Mouse (Mus musculus): ENCODE results near the gene Rnls. TPM values are rescaled to one million over a fixed set of nuclear protein-coding genes. Genes with fewer than 3 reads are reported as not detected.

The Rnls gene
- polyA plus RNA-seq, 1 experiment from 2014 or later: not detected

- CTCF ChIA-PET: interaction anchor here (0.7 to 6.4 kb wide), 4 partner anchors 9 to 364 kb away, joined by 3 to 26 read pairs (median 6); no protein-coding TSS in a partner anchor
These were observed 273.2 kb downstream of the Rnls start for GRCm38 (mm10) chr19:33118898-33119297.

DNA sequence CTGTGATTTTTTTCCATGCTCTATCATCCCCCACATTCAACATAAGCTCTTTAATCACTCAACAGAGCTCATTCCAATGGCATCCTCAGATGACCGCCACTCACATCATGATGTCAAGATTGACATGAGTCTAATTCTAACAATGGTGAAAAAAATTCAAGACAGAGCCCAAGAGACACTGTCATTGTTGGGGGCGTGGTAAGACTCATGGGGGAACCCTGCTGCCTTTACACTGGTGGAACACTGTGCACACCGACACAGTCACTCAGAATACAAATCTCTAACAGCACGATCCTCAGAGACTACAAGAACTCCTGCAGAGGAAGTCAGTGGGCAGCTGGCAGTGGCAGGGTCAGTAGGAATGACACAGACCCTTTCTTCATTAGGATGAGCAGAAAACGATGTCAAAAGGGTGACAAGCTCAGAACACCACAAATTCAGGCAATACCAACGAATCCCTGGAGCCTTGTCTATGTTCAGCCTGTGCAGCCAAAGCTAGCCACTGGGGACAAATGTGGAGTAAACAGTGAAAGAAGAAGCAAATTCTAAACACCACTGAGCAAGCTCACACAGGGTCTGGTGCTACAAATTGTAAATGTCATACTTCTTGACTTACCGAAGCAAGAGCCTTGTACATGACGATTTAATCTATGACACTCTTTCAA, 277.3 kb downstream of the Rnls start:
- no peaks in the 10 kb centered on the region for H3K27me3 ChIP-seq
- ATAC-seq (no peak), DNase-seq (ENCODE audit: low read depth, low spot score) (no peak)
- CTCF ChIA-PET: interaction anchor here (0.9 to 2.2 kb wide), 4 partner anchors 9 to 112 kb away, joined by 3 to 7 read pairs (median 4); no protein-coding TSS in a partner anchor
- TF ChIP-seq CTCF (IDR thresholded peaks at IDR 0.05): no peak
- POLR2A ChIA-PET: interaction anchor here (0.6 kb wide), 1 partner anchor 9 kb away, joined by 3 read pairs; no protein-coding TSS in a partner anchor
- in situ Hi-C loops (cut with MboI; ENCODE audit: low pct_unique_long_range_greater_than_20kb): no loop called here

More at GRCm38 (mm10) chr19:33118898-33119297, 273.2 kb downstream of the Rnls start:
- DNase-seq (ENCODE audit: low read depth, low spot score) (no peak), ATAC-seq (no peak)
- in situ Hi-C loops (cut with MboI; ENCODE audit: low pct_unique_long_range_greater_than_20kb): no loop called here
- POLR2A ChIA-PET: no interaction called here
- TF ChIP-seq CTCF (IDR thresholded peaks at IDR 0.05): peak; percentile 68
- no peaks in the 10 kb centered on the region for H3K27me3 ChIP-seq

GRCm38 (mm10) chr19:33113746-33114145, 278.3 kb downstream of the Rnls start:
- no peak for TF ChIP-seq CTCF (IDR thresholded peaks at IDR 0.05)
- DNase-seq (ENCODE audit: low read depth, low spot score): no peak
- CTCF ChIA-PET: interaction anchor here (0.9 to 1.2 kb wide), 2 partner anchors 29 to 112 kb away, joined by 3 to 4 read pairs; no protein-coding TSS in a partner anchor
- H3K27me3 ChIP-seq: no peaks in the 10 kb centered on the region
- POLR2A ChIA-PET: interaction anchor here (0.6 kb wide), 1 partner anchor 10 kb away, joined by 3 read pairs; no protein-coding TSS in a partner anchor
- no peak for ATAC-seq
- in situ Hi-C loops (cut with MboI; ENCODE audit: low pct_unique_long_range_greater_than_20kb): no loop called here

DNA sequence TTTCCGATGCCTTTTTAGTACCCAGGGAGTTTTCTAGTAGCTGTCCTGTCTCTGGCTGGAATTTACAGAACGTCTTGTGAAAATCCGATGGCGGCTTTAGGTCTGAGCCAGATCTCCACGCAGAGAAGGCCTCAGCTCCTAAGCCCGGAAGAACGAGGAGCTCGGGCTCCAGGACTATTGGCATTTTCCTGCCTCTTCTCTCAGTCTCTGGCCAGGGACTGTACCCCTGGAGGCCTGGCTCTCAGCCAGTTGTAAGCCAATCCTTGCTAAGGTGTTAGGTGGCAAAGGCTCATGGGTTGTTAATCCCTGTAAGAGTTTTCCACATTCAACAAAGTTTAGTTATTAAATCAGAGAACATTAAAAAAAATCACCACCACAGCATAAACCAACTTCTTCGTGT, 281.7 kb downstream of the Rnls start:
- no peaks in the 10 kb centered on the region for H3K27me3 ChIP-seq
- no peak for ATAC-seq
- POLR2A ChIA-PET: no interaction called here
- no peak for DNase-seq (ENCODE audit: low read depth, low spot score)
- TF ChIP-seq CTCF (IDR thresholded peaks at IDR 0.05): no peak
- CTCF ChIA-PET: interaction anchor here (1.2 to 1.4 kb wide), 2 partner anchors 8 to 11 kb away, joined by 3 to 4 read pairs; no protein-coding TSS in a partner anchor
- in situ Hi-C loops (cut with MboI; ENCODE audit: low pct_unique_long_range_greater_than_20kb): no loop called here

- no peak for TF ChIP-seq CTCF (IDR thresholded peaks at IDR 0.05)
- no peak for DNase-seq (ENCODE audit: low read depth, low spot score)
- no peaks in the 10 kb centered on the region for H3K27me3 ChIP-seq
- POLR2A ChIA-PET: no interaction called here
- no peak for ATAC-seq
- in situ Hi-C loops (cut with MboI; ENCODE audit: low pct_unique_long_range_greater_than_20kb): no loop called here
- CTCF ChIA-PET: no interaction called here
These were observed 282.1 kb downstream of the Rnls start for GRCm38 (mm10) chr19:33109941-33110371.

DNA sequence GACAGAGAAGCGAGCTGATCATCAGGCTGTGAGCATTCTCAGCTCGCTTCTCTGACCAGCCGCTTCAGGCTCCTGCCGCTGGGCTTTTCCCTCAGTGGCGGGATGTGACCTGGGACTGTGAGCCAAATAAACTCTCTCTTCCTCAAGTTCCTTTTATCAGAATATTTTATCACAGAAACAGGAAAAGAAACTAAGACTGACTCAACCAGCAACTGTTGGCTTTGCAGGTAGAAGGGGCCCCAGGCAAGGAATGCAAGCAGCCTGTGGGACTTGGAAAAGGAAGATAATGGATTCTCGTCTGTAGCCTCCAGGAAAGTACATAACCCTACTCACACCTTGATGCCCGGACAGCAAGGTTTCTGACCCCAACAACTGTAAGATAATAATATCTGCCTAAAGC, 283.0 kb downstream of the Rnls start:
- TF ChIP-seq CTCF (IDR thresholded peaks at IDR 0.05): no peak
- DNase-seq (ENCODE audit: low read depth, low spot score): no peak
- no peak for ATAC-seq
- no peaks in the 10 kb centered on the region for H3K27me3 ChIP-seq
- ChIA-PET CTCF (no interaction called here), POLR2A (no interaction called here)
- in situ Hi-C loops (cut with MboI; ENCODE audit: low pct_unique_long_range_greater_than_20kb): no loop called here

- no peak for TF ChIP-seq CTCF (IDR thresholded peaks at IDR 0.05)
- in situ Hi-C loops (cut with MboI; ENCODE audit: low pct_unique_long_range_greater_than_20kb): no loop called here
- ChIA-PET CTCF (no interaction called here), POLR2A (no interaction called here)
- H3K27me3 ChIP-seq: no peaks in the 10 kb centered on the region
- no peak for ATAC-seq
- DNase-seq (ENCODE audit: low read depth, low spot score): no peak
These were observed 288.2 kb downstream of the Rnls start for GRCm38 (mm10) chr19:33103851-33104250.

GRCm38 (mm10) chr19:33102783-33103139, 289.3 kb downstream of the Rnls start:
- DNase-seq (ENCODE audit: low read depth, low spot score) (no peak), ATAC-seq (no peak)
- no peak for TF ChIP-seq CTCF (IDR thresholded peaks at IDR 0.05)
- ChIA-PET POLR2A (no interaction called here), CTCF (interaction anchor here (1.1 to 1.3 kb wide), 3 partner anchors 8 to 34 kb away, joined by 3 to 4 read pairs (median 3); no protein-coding TSS in a partner anchor)
- in situ Hi-C loops (cut with MboI; ENCODE audit: low pct_unique_long_range_greater_than_20kb): no loop called here
- no peaks in the 10 kb centered on the region for H3K27me3 ChIP-seq

GRCm38 (mm10) chr19:33102008-33102782, 289.9 kb downstream of the Rnls start:
- no peaks in the 10 kb centered on the region for H3K27me3 ChIP-seq
- DNase-seq (ENCODE audit: low read depth, low spot score) (no peak), ATAC-seq (peak; percentile 51)
- CTCF ChIA-PET: interaction anchor here (1.0 to 1.3 kb wide), 4 partner anchors 9 to 36 kb away, joined by 3 to 4 read pairs (median 4); no protein-coding TSS in a partner anchor
- no peak for TF ChIP-seq CTCF (IDR thresholded peaks at IDR 0.05)
- POLR2A ChIA-PET: no interaction called here
- in situ Hi-C loops (cut with MboI; ENCODE audit: low pct_unique_long_range_greater_than_20kb): no loop called here

DNA sequence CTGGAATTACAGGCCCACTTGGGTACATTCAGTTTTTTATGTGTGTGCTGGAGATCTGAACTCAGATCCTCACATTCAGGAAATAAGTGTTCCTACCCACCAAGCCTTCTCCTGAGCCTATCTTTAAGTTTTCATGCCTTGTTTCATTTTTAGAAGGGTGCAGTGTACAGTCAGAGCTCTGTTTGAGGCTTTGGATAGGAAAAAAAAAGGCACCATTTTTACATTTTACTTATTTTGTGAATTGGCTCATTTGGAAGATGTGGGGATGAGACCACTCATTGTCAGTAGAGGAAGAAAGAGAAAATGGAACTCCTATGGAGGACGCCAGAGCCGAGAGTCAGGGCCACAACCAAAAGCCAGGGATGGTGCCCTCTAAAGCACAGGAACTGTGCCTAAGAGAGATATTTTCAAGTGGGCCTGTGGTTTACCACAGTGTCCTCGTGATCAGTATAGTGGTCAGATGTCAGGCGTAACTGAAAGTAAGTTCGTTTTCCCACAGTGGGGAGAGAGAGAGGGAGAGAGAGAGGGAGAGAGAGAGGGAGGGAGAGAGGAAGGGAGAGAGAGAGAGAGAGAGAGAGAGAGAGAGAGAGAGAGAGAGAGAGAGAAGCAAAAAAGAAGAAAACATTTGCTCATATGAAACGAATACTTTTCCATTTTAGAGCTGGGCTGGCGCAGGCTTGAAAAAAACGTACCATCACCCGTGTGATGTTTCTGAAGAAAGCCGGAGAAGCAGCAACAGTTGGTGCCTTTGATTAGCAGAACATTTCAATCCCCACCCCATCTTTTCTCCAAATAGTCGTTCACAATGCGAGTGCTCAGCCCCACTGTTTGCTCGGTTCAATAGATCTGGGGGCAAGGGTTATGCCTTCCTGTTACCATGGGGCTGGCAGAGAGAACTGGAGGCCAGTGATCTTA, 290.7 kb downstream of the Rnls start:
- H3K27me3 ChIP-seq: no peaks in the 10 kb centered on the region
- in situ Hi-C loops (cut with MboI; ENCODE audit: low pct_unique_long_range_greater_than_20kb): no loop called here
- no peak for TF ChIP-seq CTCF (IDR thresholded peaks at IDR 0.05)
- POLR2A ChIA-PET: no interaction called here
- CTCF ChIA-PET: interaction anchor here (1.0 to 1.4 kb wide), 4 partner anchors 10 to 35 kb away, joined by 3 to 4 read pairs (median 4); no protein-coding TSS in a partner anchor
- ATAC-seq: no peak
- no peak for DNase-seq (ENCODE audit: low read depth, low spot score)
